Mouse (Mus musculus) liver, postnatal 0 days (tissue): ENCODE measurements at regions not wholly inside any gene's neighbourhood (a gene's known extent, or its start where the extent isn't known, plus 50 kb on each side); places are given as distances from the start of the nearest gene placed in this dataset.

Experiments used
- CTCF ChIP-seq: sonication (generic); IDR thresholded peaks from 2 replicates; pipeline ENCODE4 v1.5.1; 2016; ENCODE audit warnings: antibody characterized with exemption, low read depth
- EP300 ChIP-seq: IDR thresholded peaks from 2 replicates; pipeline ENCODE4 v1.6.1; 2016; ENCODE audit warnings: antibody characterized with exemption, low read depth, mild to moderate bottlenecking

- TF ChIP-seq CTCF (no peak), EP300 (no peak)
Observed at GRCm38 (mm10) chr2:92747406-92747805, 147.9 kb downstream of the Chst1 start.
